Mouse (Mus musculus) stomach, embryonic 15.5 days (tissue): ENCODE data around the gene Rpl28. TPM values are rescaled to one million over a fixed set of nuclear protein-coding genes. Genes with fewer than 3 reads are reported as not detected.
A peak's percentile ranks its signal among the peaks of the same experiment; 100 is the strongest.
"Not testable (repeated sequence)": the region's sequence is repeated elsewhere in the genome, so short reads cannot be mapped to it uniquely, and the experiment has no call there.

Experiments used
- ATAC-seq: fragments of 200-750 bp; cut with Nextera tagmentation; 2 replicates; pipeline ENCODE4 v1.8.0; 2017; ENCODE audit warnings: low read depth, moderate number of reproducible peaks, moderate TSS enrichment; ENCODE audit not compliant: insufficient read depth, low FRiP score
- H3K27ac ChIP-seq: fragments of 300-500 bp; sonication (generic); 2 replicates; pipeline ENCODE4 v1.5.1; 2015; ENCODE audit warnings: mild to moderate bottlenecking, inconsistent platforms
- H3K27me3 ChIP-seq: fragments of 300-500 bp; sonication (generic); replicated peaks from 2 replicates; pipeline ENCODE4 v1.6.1; 2015; ENCODE audit warnings: inconsistent platforms
- H3K36me3 ChIP-seq: fragments of 300-500 bp; sonication (generic); 2 replicates; pipeline ENCODE4 v1.6.1; 2015; ENCODE audit warnings: inconsistent platforms
- H3K4me1 ChIP-seq: fragments of 300-500 bp; sonication (generic); 2 replicates; pipeline ENCODE4 v1.6.1; 2015; ENCODE audit warnings: inconsistent platforms
- H3K4me2 ChIP-seq: fragments of 300-500 bp; sonication (generic); 2 replicates; pipeline ENCODE4 v1.6.1; 2015; ENCODE audit warnings: mild to moderate bottlenecking, inconsistent platforms
- H3K4me3 ChIP-seq: fragments of 300-500 bp; sonication (generic); replicated peaks from 2 replicates; pipeline ENCODE4 v1.5.1; 2015; ENCODE audit warnings: inconsistent platforms
- H3K9ac ChIP-seq: fragments of 300-500 bp; sonication (generic); 2 replicates; pipeline ENCODE4 v1.6.1; 2015; ENCODE audit warnings: inconsistent platforms
- H3K9me3 ChIP-seq: fragments of 300-500 bp; sonication (generic); 2 replicates; pipeline ENCODE4 v1.6.1; 2016; ENCODE audit warnings: inconsistent platforms
- WGBS: fragments of 180-500 bp; shearing (Covaris S2); methylation state at CpG from one replicate; pipeline ENCODE4 v1.1.7; 2015; 5-methylcytosine and 5-hydroxymethylcytosine counted together
- polyA plus RNA-seq: library from polyadenylated mRNA; unstranded; fragments of >200 nt; fragmentation: Nextera tagmentation; extraction: Ambion mirVana; gene quantifications from 2 replicates; pipeline ENCODE4 v1.2.1, GENCODE M21; 2015

The Rpl28 gene
- polyA plus RNA-seq, 1 experiment from 2014 or later, result 356 TPM

GRCm38 (mm10) chr7:4789436-4789935, 3.2 kb upstream of the Rpl28 start, which contains the start of gene Tmem238:
Gene Tmem238 (minus strand): TSS chr7:4789656.
- H3K9ac ChIP-seq, result peak within 1 kb of the TSS; percentile 80
- 10% methylated on average over 40 of the region's 40 CpGs for WGBS
- H3K27me3 ChIP-seq, result no peaks in the 10 kb centered on the region
- H3K4me3 ChIP-seq, result peak within 1 kb of the TSS; percentile 62
- peaks cover 1% of the 10 kb centered on the region; the same call in 1 of the 2 replicates for H3K36me3 ChIP-seq
- peak within 1 kb of the TSS; percentile 83 for H3K27ac ChIP-seq
- no peaks in the 10 kb centered on the region for H3K9me3 ChIP-seq
- peaks cover 9% of the 10 kb centered on the region; the same call in 1 of the 2 replicates for H3K4me1 ChIP-seq
- ATAC-seq, result peak; percentile 44
- H3K4me2 ChIP-seq, result peak within 1 kb of the TSS; percentile 94

GRCm38 (mm10) chr7:4793248-4793647, 574 bp downstream of the Rpl28 start:
- H3K36me3 ChIP-seq, result peaks cover 23% of the 10 kb centered on the region
- H3K4me1 ChIP-seq, result peaks cover 13% of the 10 kb centered on the region; the same call in 1 of the 2 replicates
- under 1% methylated on average over 31 of the region's 31 CpGs for WGBS
- H3K9ac ChIP-seq, result peak overlapping the region; percentile 99
- peak overlapping the region; percentile 88 for H3K27ac ChIP-seq
- H3K4me3 ChIP-seq, result peak overlapping the region; percentile 84
- not testable (repeated sequence) for ATAC-seq, H3K27me3 ChIP-seq, H3K9me3 ChIP-seq
- H3K4me2 ChIP-seq, result peak overlapping the region; percentile 71

GRCm38 (mm10) chr7:4793674-4794073, 1.0 kb downstream of the Rpl28 start:
- peak overlapping the region; percentile 84 for H3K4me3 ChIP-seq
- H3K9me3 ChIP-seq, result no peaks in the 10 kb centered on the region
- H3K36me3 ChIP-seq, result peaks cover 26% of the 10 kb centered on the region
- H3K4me1 ChIP-seq, result peaks cover 13% of the 10 kb centered on the region; the same call in 1 of the 2 replicates
- ATAC-seq, result no peak
- 0 out of 2 replicates have a peak overlapping the region, but pooled peaks have one; percentile 88 for H3K27ac ChIP-seq
- peak overlapping the region; percentile 99 for H3K9ac ChIP-seq
- 35% methylated on average over 4 of the region's 4 CpGs for WGBS
- H3K27me3 ChIP-seq, result no peaks in the 10 kb centered on the region
- peak overlapping the region; percentile 71 for H3K4me2 ChIP-seq

GRCm38 (mm10) chr7:4794631-4795168, 2.0 kb downstream of the Rpl28 start:
- ATAC-seq, result no peak
- H3K9me3 ChIP-seq, result no peaks in the 10 kb centered on the region
- H3K27me3 ChIP-seq, result no peaks in the 10 kb centered on the region
- H3K4me3 ChIP-seq, result no peak overlapping the region
- peak overlapping the region; percentile 71 for H3K4me2 ChIP-seq
- no peak overlapping the region for H3K27ac ChIP-seq
- H3K4me1 ChIP-seq, result peaks cover 13% of the 10 kb centered on the region; the same call in 1 of the 2 replicates
- WGBS, result 69% methylated on average over 3 of the region's 3 CpGs
- H3K36me3 ChIP-seq, result peaks cover 27% of the 10 kb centered on the region
- H3K9ac ChIP-seq, result no peak overlapping the region

- Histone ChIP-seq H3K27ac (no peak overlapping the region), H3K4me2 (no peak overlapping the region), H3K4me1 (peaks cover 13% of the 10 kb centered on the region; the same call in 1 of the 2 replicates), H3K9ac (no peak overlapping the region), H3K9me3 (no peaks in the 10 kb centered on the region), H3K36me3 (peaks cover 27% of the 10 kb centered on the region), H3K27me3 (no peaks in the 10 kb centered on the region), H3K4me3 (no peak overlapping the region)
- ATAC-seq, result no peak
- 72% methylated on average over 7 of the region's 7 CpGs for WGBS
These were observed 3.2 kb downstream of the Rpl28 start for GRCm38 (mm10) chr7:4795767-4796433.

- Histone ChIP-seq H3K36me3 (peaks cover 13% of the 10 kb centered on the region), H3K4me1 (no peaks in the 10 kb centered on the region), H3K9ac (no peak overlapping the region), H3K9me3 (no peaks in the 10 kb centered on the region), H3K4me3 (no peak overlapping the region), H3K27ac (no peak overlapping the region), H3K4me2 (no peak overlapping the region), H3K27me3 (no peaks in the 10 kb centered on the region)
- no peak for ATAC-seq
These were observed 9.6 kb downstream of the Rpl28 start for GRCm38 (mm10) chr7:4802247-4802646.

GRCm38 (mm10) chr7:4806716-4807115, 14.0 kb downstream of the Rpl28 start:
- Histone ChIP-seq H3K27ac (no peak overlapping the region), H3K27me3 (no peaks in the 10 kb centered on the region), H3K4me2 (no peak overlapping the region), H3K9ac (no peak overlapping the region), H3K36me3 (peaks cover 25% of the 10 kb centered on the region), H3K9me3 (no peaks in the 10 kb centered on the region), H3K4me3 (no peak overlapping the region), H3K4me1 (peaks cover 20% of the 10 kb centered on the region)
- 84% methylated on average over 7 of the region's 7 CpGs for WGBS
- peak; percentile 71; the same call in 1 of the 2 replicates for ATAC-seq

- ATAC-seq, H3K27ac ChIP-seq, H3K27me3 ChIP-seq, H3K9me3 ChIP-seq: not testable (repeated sequence)
- peaks cover 25% of the 10 kb centered on the region for H3K36me3 ChIP-seq
- H3K9ac ChIP-seq, result peak overlapping the region; percentile 97
- peaks cover 26% of the 10 kb centered on the region for H3K4me1 ChIP-seq
- WGBS, result 28% methylated on average over 10 of the region's 10 CpGs
- H3K4me2 ChIP-seq, result peak overlapping the region; percentile 73
- peak overlapping the region; percentile 86 for H3K4me3 ChIP-seq
These were observed 18.5 kb downstream of the Rpl28 start for GRCm38 (mm10) chr7:4811131-4811530.

- H3K4me2 ChIP-seq, result peak overlapping the region; percentile 73
- H3K9ac ChIP-seq, result peak overlapping the region; percentile 97
- H3K4me1 ChIP-seq, result peaks cover 26% of the 10 kb centered on the region
- H3K27ac ChIP-seq, result peak overlapping the region; percentile 99
- H3K27me3 ChIP-seq, result no peaks in the 10 kb centered on the region
- H3K36me3 ChIP-seq, result peaks cover 20% of the 10 kb centered on the region
- ATAC-seq, result no peak; the same call in 1 of the 2 replicates
- H3K4me3 ChIP-seq, result peak overlapping the region; percentile 86
- under 1% methylated on average over 29 of the region's 36 CpGs for WGBS
- no peaks in the 10 kb centered on the region for H3K9me3 ChIP-seq
These were observed 19.2 kb downstream of the Rpl28 start for GRCm38 (mm10) chr7:4811842-4812302.

- no peaks in the 10 kb centered on the region for H3K27me3 ChIP-seq
- no peaks in the 10 kb centered on the region for H3K9me3 ChIP-seq
- WGBS, result under 1% methylated on average over 62 of the region's 62 CpGs
- peaks cover 14% of the 10 kb centered on the region for H3K36me3 ChIP-seq
- peaks cover 26% of the 10 kb centered on the region for H3K4me1 ChIP-seq
- peak within 1 kb of the TSS; percentile 97 for H3K9ac ChIP-seq
- H3K4me3 ChIP-seq, result peak within 1 kb of the TSS; percentile 86
- peak within 1 kb of the TSS; percentile 99 for H3K27ac ChIP-seq
- ATAC-seq, result peak; percentile 99
- H3K4me2 ChIP-seq, result peak within 1 kb of the TSS; percentile 73
These were observed 19.8 kb downstream of the Rpl28 start, which contains the start of gene Ube2s for GRCm38 (mm10) chr7:4812303-4813104. Gene Ube2s (minus strand): TSS chr7:4812590.

GRCm38 (mm10) chr7:4813105-4813791, 20.6 kb downstream of the Rpl28 start:
- Histone ChIP-seq H3K9me3 (no peaks in the 10 kb centered on the region), H3K27ac (peak overlapping the region; percentile 90)

More at GRCm38 (mm10) chr7:4813105-4813791, 20.6 kb downstream of the Rpl28 start:
- ATAC-seq, result no peak
- Histone ChIP-seq H3K9ac (peak overlapping the region; percentile 27; the same call in 1 of the 2 replicates), H3K27me3 (no peaks in the 10 kb centered on the region), H3K4me3 (peak overlapping the region; percentile 86), H3K4me2 (peak overlapping the region; percentile 64), H3K36me3 (peaks cover 10% of the 10 kb centered on the region; the same call in 1 of the 2 replicates), H3K4me1 (peaks cover 26% of the 10 kb centered on the region)
- 19% methylated on average over 8 of the region's 8 CpGs for WGBS
